Comparison of ENCODE assay signal across 12 mouse cellular contexts in genomic region chr17:12292877-12293276, GRCm38 (mm10). TPM values are rescaled to one million over a fixed set of nuclear protein-coding genes. Genes with fewer than 3 reads are reported as not detected.
DNase-seq lines count a peak whose midpoint lies in the region; ATAC-seq lines count a peak whose summit lies in the region.
"Had no signal": no experiment of that assay in that cellular context is flagged by ENCODE, and none has a peak within 500 bp of the region (broad histone marks: within the 10 kb centered on the region; RNA-seq: fewer than 3 reads in every experiment).

No protein-coding gene starts in this region.

- no peaks in the 10 kb centered on the region for H3K36me3 ChIP-seq in heart, embryonic 11.5 days (ENCODE audit: control insufficient read depth, insufficient read depth, low read length)
- H3K36me3 ChIP-seq: hindbrain, embryonic 13.5 days had no signal

- no peak overlapping the region for H3K4me2 ChIP-seq in heart, embryonic 11.5 days
- H3K4me2 ChIP-seq: hindbrain, embryonic 13.5 days; liver, embryonic 13.5 days had no signal

- intact Hi-C loops in heart, postnatal 25 days (cut with DNase I), result no loop called here

- peak; percentile 47 to 67 for DNase-seq in heart, adult 18-20 months
- DNase-seq in ovary, adult 18-20 months (ENCODE audit: low spot score), result peak; percentile 42
- DNase-seq in ovary, postnatal 10 days (ENCODE audit: low spot score), result no peak
- DNase-seq in heart, postnatal 25 days (ENCODE audit: low spot score), result peak; percentile 37
- DNase-seq in urinary bladder, postnatal 25 days (ENCODE audit: low spot score), result no peak
- DNase-seq in c-Kit-positive CD71-positive TER-119-positive erythroid progenitor cells, embryonic 14.5 days (ENCODE audit: low spot score), result no peak
- DNase-seq: liver, embryonic 13.5 days; thymus, adult 2 months had no signal

- 83% methylated on average over 8 of the region's 8 CpGs for WGBS in heart, embryonic 11.5 days (ENCODE audit: insufficient replicate concordance)

- H3K27me3 ChIP-seq in heart, embryonic 11.5 days (ENCODE audit: control insufficient read depth, insufficient read depth, low read length), result no peaks in the 10 kb centered on the region
- H3K27me3 ChIP-seq: hindbrain, embryonic 13.5 days; liver, embryonic 13.5 days; megakaryocyte, embryonic 14.5 days had no signal

- no peak overlapping the region for H3K27ac ChIP-seq in heart, embryonic 11.5 days (ENCODE audit: low read depth, low read length)
- H3K27ac ChIP-seq: hindbrain, embryonic 13.5 days; liver, embryonic 13.5 days had no signal

- peaks cover 21% of the 10 kb centered on the region for H3K4me1 ChIP-seq in heart, embryonic 11.5 days (ENCODE audit: control insufficient read depth, insufficient read depth, low read length)

- H3K9ac ChIP-seq in heart, embryonic 11.5 days (ENCODE audit: low read depth, low read length), result no peak overlapping the region
- H3K9ac ChIP-seq: hindbrain, embryonic 13.5 days; liver, embryonic 13.5 days had no signal

- H3K9me3 ChIP-seq in heart, embryonic 11.5 days (replicated peaks; ENCODE audit: control insufficient read depth, low read length), result no peaks in the 10 kb centered on the region
- H3K9me3 ChIP-seq: hindbrain, embryonic 13.5 days; liver, embryonic 13.5 days had no signal

- ATAC-seq in heart, embryonic 11.5 days (replicated peaks; ENCODE audit: insufficient number of reproducible peaks, low FRiP score, low TSS enrichment), result no peak
- ATAC-seq in erythroid progenitor cell, adult 5-6 weeks (replicated peaks; ENCODE audit: low FRiP score, poor library complexity, severe bottlenecking), result no peak

- H3K4me3 ChIP-seq in heart, embryonic 11.5 days (ENCODE audit: low read depth, low read length), result no peak overlapping the region
- H3K4me3 ChIP-seq: hindbrain, embryonic 13.5 days; liver, embryonic 13.5 days; megakaryocyte, embryonic 14.5 days had no signal

RNA-seq across cellular contexts. Expression of gene Map3k4, which starts 25.7 kb away (rescaled TPM):
- total RNA-seq in heart, adult 18-20 months (2021), result 10 to 100 TPM; 44.7 to 49.8 TPM
- 29.2 and 39.5 TPM in 2 replicates for polyA plus RNA-seq in heart, embryonic 11.5 days (2014; fragmentation: Nextera tagmentation; extraction: Ambion mirVana)
- 10 to 100 TPM; 42.9 to 46.3 TPM for total RNA-seq in heart, postnatal 25 days (2021)
- 8.0 and 10.5 TPM in 2 replicates for total RNA-seq in erythroid progenitor cell, adult 5-6 weeks (2015; ENCODE audit: low replicate concordance)
- 7.4 and 10.4 TPM in 2 replicates for total RNA-seq in erythroid progenitor cell, adult 5-6 weeks (2017; ENCODE audit: low replicate concordance)

Comparison
In these comparisons a context has a peak if more than half of its experiments do, and no peak if none do; other contexts are left out.
1. DNase-seq: peak in heart, adult 18-20 months (2 of 2), ovary, adult 18-20 months (single experiment) and heart, postnatal 25 days (single experiment); none in ovary, postnatal 10 days (single experiment), urinary bladder, postnatal 25 days (single experiment) and c-Kit-positive CD71-positive TER-119-positive erythroid progenitor cells, embryonic 14.5 days (single experiment).